Mouse (Mus musculus) common myeloid progenitor, adult 5-6 weeks (primary cell): ENCODE data around the gene Cblb. TPM values are rescaled to one million over a fixed set of nuclear protein-coding genes. Genes with fewer than 3 reads are reported as not detected.

Experiments used
- ATAC-seq: replicated peaks from 2 replicates; pipeline ENCODE4 v1.8.0; 2016; ENCODE audit warnings: low read depth, mild to moderate bottlenecking, moderate TSS enrichment, inconsistent platforms; ENCODE audit not compliant: poor library complexity, severe bottlenecking
- total RNA-seq: library from RNA; stranded (forward); fragments of 200-1000, 187-1606 nt; gene quantifications from 2 replicates; pipeline ENCODE4 v1.2.3, GENCODE M21; 2017

Cblb gene
- total RNA-seq, 1 experiment from 2014 or later, result 14.8 TPM

GRCm38 (mm10) chr16:52119003-52119402 is 88.0 kb downstream of the Cblb start:
- ATAC-seq, result no peak

- no peak for ATAC-seq
These were observed 93.9 kb downstream of the Cblb start for GRCm38 (mm10) chr16:52124974-52125373.

GRCm38 (mm10) chr16:52125896-52126295 is 94.9 kb downstream of the Cblb start:
- no peak for ATAC-seq

GRCm38 (mm10) chr16:52129357-52129905 is 98.4 kb downstream of the Cblb start:
- ATAC-seq, result peak; percentile 47; the same call in 1 of the 2 replicates

GRCm38 (mm10) chr16:52132808-52133490 is 101.9 kb downstream of the Cblb start:
- ATAC-seq, result no peak

GRCm38 (mm10) chr16:52134631-52135227 is 103.7 kb downstream of the Cblb start:
- peak; percentile 88 for ATAC-seq

- ATAC-seq, result no peak
These were observed 104.8 kb downstream of the Cblb start for GRCm38 (mm10) chr16:52135689-52136390.

- ATAC-seq, result no peak
These were observed 112.1 kb downstream of the Cblb start for GRCm38 (mm10) chr16:52143101-52143500.

GRCm38 (mm10) chr16:52143818-52144217 is 112.8 kb downstream of the Cblb start:
- no peak for ATAC-seq

GRCm38 (mm10) chr16:52144792-52145191 is 113.8 kb downstream of the Cblb start:
- peak; percentile 95 for ATAC-seq

GRCm38 (mm10) chr16:52145552-52145951 is 114.5 kb downstream of the Cblb start:
- no peak for ATAC-seq

- no peak for ATAC-seq
These were observed 116.1 kb downstream of the Cblb start for GRCm38 (mm10) chr16:52146976-52147696.

- no peak for ATAC-seq
These were observed 117.0 kb downstream of the Cblb start for GRCm38 (mm10) chr16:52148041-52148440.

- no peak for ATAC-seq
These were observed 118.2 kb downstream of the Cblb start for GRCm38 (mm10) chr16:52149135-52149769.

- ATAC-seq, result no peak
These were observed 124.1 kb downstream of the Cblb start for GRCm38 (mm10) chr16:52155030-52155696.

- ATAC-seq, result no peak
These were observed 129.0 kb downstream of the Cblb start for GRCm38 (mm10) chr16:52159958-52160504.

- ATAC-seq, result no peak
These were observed 133.2 kb downstream of the Cblb start for GRCm38 (mm10) chr16:52164246-52164645.

GRCm38 (mm10) chr16:52173253-52173652 is 142.2 kb downstream of the Cblb start:
- ATAC-seq, result no peak

GRCm38 (mm10) chr16:52179839-52180238 is 148.8 kb downstream of the Cblb start:
- no peak for ATAC-seq
